Mouse (Mus musculus): Measurements from ENCODE around the gene Pkdcc.

The Pkdcc gene

DNA sequence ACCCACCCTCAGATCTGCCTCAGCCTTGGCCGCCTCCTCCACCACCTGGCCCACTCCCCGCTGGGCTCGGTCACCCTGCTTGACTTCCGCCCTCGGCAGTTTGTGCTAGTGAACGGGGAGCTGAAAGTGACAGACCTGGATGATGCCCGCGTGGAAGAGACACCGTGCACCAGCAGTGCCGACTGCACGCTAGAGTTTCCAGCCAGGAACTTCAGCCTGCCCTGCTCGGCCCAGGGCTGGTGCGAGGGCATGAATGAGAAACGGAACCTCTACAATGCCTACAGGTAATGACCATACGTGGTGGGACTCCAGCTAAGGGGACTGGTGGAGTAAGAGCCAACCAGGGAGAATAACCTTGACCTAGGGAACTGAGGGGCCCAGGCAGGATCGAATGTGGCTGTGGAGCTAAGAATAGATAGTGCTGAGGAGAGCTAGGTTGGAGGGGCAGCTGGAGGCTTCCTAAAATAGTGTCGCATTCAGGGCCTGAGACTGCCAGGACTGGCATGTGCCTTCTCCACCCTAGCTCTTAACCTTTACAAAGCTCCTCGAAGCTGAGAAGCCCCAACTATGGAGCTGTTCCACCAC is 6.0 kb downstream of the Pkdcc start:
- no peak for TF ChIP-seq GATA4 (IDR thresholded peaks at IDR 0.05; ENCODE audit: insufficient replicate concordance, low read length)

DNA sequence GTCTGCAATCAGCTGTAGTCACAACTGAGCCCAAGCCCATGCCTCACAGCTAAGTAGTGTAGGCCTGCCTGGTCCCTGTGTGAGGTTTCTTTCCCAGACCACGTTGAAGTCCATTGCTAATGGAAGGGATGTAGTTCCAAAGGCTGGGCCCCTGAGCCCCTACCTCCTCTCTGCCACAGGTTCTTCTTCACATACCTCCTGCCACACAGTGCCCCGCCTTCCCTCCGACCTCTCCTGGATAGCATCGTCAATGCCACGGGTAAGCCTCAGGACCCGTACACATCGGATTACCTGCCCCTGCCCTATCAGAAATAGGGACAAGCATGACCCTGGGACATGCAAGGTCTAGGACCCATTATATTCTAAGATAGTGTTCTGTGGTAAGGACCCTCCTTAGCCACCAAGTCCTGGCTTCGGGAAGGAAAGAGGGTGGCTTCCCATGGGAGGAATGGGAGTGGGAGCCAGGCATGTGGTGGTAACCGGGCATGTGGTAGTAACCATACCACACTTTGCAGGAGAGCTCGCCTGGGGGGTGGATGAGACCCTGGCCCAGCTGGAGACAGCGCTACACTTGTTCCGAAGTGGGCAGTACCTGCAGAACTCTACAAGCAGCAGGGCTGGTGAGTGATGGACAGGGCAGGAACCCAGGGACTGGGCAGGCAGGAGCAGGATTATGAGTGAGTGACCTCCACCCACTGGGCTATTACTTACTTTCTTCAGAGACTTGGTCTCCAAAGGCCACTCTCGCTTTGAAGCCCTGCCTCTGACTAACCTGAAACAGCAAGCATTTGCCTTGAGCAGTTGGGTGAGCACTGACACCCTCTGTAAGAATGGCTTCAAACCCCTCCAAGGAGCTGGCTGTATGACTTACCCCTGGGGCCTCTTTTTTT is 6.8 kb downstream of the Pkdcc start:
- TF ChIP-seq GATA4 (IDR thresholded peaks at IDR 0.05; ENCODE audit: insufficient replicate concordance, low read length): no peak

DNA sequence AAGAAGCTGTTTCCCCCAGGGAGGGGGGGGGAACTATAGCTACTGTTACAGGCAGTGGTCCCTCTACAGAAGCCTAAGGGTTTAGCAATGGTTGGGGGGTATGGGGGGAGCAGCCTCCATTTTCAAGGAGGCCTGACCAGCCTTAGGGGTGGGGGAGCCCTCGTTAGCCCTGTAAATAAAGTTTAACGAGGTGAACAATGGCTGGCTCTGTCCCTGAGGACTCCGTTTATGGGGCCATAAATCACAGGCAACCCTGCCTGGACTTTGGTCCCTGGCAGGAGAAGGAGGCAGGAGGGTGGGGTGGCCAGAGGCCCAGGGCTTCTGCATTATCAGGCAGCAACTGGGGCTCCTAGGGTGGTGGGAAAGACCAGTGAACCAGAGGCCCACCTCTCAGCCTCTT is 7.6 kb downstream of the Pkdcc start:
- no peak for TF ChIP-seq GATA4 (IDR thresholded peaks at IDR 0.05; ENCODE audit: insufficient replicate concordance, low read length)

DNA sequence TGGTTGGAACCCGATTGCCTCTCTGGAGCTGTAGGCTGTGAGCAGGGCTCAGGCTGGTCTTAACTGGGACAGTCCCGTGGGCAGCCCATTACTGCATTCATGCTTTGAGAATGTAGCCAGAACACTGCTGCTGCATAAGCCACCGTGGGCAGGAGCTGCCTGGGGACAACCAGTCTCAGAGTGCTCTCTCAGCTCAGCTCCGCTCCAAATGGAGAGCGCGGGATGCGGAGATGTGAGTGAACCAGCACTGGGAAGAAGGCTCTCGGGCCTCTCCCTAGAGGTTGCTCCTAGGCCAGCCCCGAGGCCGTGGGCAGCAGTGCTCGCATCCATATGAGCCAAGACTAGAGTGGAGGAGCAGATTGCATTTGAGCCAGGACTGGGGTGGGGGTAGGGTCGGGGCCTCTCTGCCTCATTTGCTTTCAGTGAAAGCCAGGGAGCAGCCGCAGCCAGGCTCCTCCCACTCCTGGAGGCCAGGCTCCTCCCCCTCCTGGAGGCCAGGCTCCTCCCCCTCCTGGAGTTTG is 9.4 kb downstream of the Pkdcc start:
- no peak for TF ChIP-seq GATA4 (IDR thresholded peaks at IDR 0.05; ENCODE audit: insufficient replicate concordance, low read length)

DNA sequence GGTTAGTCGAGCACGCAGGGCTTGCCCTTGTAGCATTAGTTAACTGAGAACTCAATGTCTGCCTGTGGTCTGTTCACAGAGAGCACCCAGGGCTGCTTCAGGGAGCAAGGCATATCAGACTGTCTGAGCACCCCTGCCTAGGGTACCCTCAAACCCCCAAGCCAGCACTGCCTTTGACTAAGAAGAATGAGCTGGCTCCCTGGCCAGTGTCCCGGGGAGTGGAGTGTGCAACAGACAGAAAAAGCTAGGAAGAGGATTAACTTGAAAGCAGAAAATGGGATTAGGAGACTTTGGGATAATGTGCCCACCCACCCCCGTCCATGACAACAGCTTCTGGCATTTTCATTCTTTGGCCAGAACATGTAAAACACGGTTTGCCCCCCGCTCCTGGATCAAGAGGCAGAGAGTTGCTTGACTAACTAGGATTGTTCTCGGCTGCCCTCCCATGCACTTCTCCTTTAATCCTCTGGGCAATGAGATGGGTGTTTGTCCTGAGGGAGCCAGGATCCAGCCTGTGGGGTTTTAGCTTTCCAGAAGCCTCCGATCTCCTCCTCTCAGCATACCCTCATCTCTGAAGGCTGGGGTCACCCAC is 11.4 kb downstream of the Pkdcc start:
- TF ChIP-seq GATA4 (IDR thresholded peaks at IDR 0.05; ENCODE audit: insufficient replicate concordance, low read length): no peak

DNA sequence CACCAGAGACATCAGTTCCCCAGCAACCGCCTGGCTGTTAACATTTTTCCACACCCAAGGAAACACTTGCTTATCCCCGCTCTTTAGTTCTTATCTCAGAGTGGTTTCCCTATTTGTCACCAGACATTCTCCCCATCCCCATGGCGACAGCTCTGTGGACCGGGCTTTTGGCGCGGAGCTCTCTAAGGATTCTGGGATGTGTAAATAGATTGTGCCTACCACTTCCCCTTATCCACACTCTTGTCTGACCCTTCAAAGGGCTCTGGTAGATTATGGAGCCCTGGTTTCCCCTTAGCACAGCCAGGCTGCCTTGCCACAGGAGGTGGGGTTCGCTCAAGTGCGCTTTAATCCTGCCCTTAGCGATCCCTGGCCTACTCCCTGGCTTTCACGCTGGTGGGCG is 16.3 kb downstream of the Pkdcc start:
- TF ChIP-seq GATA4 (IDR thresholded peaks at IDR 0.05; ENCODE audit: insufficient replicate concordance, low read length): no peak

DNA sequence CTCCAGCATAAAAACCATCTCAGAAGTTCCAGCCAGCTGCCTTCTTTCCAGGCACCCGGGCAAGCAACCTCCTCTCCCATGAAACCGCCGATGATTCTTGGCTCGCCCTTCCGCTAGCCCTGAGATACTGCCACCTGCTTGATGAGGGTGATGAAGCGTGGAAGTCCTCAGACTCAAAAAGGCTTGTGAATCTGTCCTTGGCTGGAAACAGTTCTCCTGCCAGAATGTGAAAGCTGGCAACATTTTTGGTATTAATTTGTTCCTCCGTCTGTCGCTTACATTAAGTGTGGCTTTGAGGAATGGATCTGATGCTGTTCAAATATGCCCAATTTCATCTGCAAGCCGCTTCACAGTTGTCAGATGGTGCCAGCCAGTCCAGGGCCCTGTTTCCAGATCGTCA is 20.1 kb downstream of the Pkdcc start:
- no peak for TF ChIP-seq GATA4 (IDR thresholded peaks at IDR 0.05; ENCODE audit: insufficient replicate concordance, low read length)

DNA sequence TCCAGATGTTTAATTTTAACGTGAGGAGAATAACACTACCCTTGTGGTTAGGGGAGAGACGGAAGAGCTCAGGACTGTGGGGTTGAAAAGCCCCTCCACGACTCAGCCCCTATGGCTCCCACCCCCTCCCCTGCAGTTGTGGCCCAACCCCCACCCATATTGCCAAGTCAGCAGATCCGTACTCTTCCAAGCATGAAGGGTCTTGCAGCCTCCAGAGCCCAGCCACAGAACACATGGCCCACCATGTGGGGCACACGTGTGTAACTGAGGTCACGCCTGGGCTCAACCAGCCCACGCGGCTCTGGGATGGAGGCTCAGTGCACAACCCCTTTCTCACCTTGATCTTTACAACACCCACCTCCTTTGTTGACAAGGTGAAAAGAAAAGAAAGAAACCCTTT is 21.1 kb downstream of the Pkdcc start:
- TF ChIP-seq GATA4 (IDR thresholded peaks at IDR 0.05; ENCODE audit: insufficient replicate concordance, low read length): no peak

DNA sequence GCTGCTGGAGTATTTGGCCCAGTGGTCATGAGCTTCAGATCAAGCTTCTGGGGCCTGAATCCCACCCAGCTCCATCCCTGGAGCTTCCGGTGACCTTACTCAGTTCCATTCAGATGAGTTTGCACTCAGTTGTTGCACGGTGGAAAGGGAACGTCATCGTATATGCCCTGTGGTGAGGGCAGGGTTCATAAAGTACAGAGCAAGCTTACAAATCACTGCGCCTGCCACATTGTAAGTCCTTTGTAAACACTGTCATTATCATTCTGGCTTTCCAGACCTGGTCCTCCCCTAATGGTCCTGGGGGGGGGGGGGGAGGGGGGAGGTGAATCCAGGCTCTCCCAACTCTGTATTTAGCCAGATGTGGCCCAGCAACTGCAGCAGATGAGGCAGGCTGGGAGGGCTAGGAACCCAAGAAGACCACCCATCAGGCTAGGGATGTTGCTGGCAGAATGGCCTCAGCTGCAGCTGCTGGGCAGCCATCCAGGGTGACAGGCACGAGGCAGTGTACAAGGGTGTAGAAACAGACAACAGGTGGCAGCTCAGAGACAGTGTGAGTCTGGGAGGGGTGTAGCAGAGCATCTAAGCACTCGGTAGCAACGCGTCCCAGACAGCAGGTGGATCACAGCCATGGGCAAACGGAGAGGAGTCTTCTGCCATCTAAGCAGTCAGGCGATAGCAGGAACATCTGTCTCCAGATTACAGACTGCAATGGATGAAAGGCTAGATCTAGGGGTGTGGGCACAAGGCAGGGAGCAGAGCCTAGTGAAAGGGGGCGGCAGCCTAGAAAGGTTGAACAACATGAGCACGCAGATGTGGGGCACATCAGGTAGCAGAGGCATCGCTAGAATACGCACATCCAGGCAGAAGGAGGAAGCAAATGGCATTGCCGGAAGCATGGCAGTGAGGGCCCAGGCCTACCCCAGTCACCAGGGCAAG is 23.3 kb downstream of the Pkdcc start:
- no peak for TF ChIP-seq GATA4 (IDR thresholded peaks at IDR 0.05; ENCODE audit: insufficient replicate concordance, low read length)

DNA sequence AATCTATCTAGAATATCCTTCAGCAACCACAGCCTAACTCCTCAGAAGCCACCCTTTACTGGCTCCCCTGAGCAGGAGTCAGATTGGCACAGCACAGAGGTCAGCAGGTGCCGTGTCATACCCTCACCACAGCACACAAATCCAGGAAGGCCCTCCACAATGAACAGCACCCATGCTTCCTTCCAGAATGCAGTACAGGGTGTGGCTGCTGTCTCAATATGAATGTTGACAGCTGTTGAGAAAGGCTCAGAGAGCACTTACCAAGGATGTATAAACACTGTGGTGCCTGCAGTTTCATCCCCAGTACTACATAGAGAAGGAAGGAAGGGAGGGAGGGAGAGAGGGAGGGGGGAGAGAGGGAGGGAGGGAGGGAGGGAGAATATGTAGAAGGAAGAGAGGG is 29.4 kb downstream of the Pkdcc start:
- no peak for TF ChIP-seq GATA4 (IDR thresholded peaks at IDR 0.05; ENCODE audit: insufficient replicate concordance, low read length)

DNA sequence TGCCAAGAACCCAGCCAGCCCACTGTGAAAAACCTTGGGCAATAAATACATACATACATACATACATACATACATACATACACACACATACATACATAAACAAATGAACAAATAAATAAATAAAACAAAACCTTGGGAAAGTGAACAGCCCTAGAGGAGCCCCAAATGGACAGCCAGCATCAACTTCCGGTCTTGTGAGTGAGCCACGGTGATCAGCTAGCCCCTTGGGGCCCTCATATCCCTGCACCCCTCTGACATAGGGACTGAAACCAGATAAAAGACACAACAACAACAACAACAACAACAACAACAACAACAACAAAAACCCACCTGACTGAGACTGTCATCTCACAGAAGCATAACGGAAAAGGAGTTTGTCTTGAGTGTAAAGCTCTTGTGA is 30.4 kb downstream of the Pkdcc start:
- TF ChIP-seq GATA4 (IDR thresholded peaks at IDR 0.05; ENCODE audit: insufficient replicate concordance, low read length): no peak

DNA sequence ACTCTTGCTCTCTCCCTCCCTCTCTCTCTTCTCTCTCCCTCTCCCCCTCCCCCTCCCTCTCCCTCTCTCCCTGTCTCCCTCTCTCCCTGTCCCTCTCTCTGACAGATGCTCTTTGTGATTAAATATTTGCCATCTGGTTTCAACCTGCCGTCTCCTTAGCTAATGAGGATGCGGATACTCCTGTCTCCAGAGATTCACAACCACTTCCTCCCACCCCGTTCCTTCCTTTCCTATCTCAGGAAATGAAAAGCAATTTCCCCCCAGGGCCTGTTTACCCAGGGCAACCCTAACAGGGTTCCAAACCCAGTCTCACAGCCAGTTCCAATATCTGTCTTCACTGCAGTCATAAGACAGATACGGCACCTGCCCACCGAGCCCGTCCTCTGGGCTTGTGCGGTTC is 31.0 kb downstream of the Pkdcc start:
- TF ChIP-seq GATA4 (IDR thresholded peaks at IDR 0.05; ENCODE audit: insufficient replicate concordance, low read length): no peak

DNA sequence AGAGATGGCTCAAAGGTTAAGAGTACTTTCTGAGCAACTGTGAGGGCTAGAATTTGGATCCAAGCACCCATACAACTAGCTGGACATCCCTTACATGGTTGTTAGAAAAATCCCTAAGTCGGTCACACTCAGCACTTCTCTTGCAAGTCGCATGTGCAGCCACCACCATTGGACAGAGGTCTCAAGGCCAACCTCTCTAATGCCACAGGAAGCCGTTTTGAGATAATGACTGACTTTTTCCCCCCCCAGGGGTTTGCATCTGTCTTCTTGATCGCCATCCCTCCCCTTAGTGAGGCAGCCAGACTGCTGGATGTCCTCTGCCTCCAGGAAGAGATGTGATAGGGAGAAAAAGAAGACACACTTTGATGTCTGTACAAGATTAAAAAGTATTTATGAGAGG is 32.1 kb downstream of the Pkdcc start:
- TF ChIP-seq GATA4 (IDR thresholded peaks at IDR 0.05; ENCODE audit: insufficient replicate concordance, low read length): no peak

DNA sequence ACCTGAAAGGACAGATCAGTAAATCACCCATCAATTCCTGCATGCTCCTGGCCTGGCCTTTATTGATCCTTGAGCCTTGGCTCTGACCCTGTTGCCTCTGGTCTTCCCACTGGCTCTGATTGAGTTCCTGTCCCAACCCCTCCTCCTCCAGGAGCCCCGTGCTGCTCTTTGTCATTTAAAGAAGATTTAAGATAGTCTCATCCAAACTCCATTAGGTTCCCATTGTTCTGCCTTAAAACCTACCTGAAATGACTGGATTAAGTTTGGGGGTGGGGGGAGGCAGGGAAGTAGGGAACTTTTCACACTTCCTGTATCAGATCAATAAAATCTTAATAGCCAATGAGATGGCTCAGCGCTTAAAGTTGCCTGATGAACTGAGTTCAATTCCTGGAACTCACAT is 33.4 kb downstream of the Pkdcc start:
- TF ChIP-seq GATA4 (IDR thresholded peaks at IDR 0.05; ENCODE audit: insufficient replicate concordance, low read length): no peak

DNA sequence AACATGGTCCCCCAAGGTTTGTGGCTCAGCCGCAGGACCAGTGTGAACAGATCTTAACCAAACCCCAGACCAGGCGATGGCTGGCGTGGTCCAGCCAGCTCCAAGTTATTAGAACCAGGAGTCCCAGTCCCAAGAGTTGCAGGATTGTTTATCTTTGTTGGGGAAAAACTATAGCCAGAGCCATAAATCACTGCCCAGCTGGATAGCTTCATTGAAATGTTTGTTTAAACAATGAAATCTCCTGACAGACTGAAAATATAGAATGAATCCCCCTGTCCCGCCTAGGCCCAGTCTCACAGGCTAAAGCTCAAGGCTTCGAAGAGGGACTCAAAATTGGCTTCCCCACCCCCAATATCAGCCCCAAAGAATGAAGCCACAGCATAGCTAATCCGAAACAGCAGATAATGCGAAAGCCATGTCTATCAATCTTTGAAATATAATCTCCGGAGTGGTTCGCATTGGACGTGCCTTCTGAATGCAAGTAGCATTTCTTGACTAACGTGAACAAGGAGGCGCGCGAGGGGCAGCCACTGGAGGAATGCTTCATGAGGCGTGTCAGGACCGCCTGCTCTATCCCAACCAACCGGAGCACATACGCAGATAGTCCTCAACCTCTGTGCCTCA is 35.9 kb downstream of the Pkdcc start:
- TF ChIP-seq GATA4 (IDR thresholded peaks at IDR 0.05; ENCODE audit: insufficient replicate concordance, low read length): no peak

All from liver, adult (tissue).